Mouse (Mus musculus): ENCODE results near the gene Atl1.
A peak's percentile ranks its signal among the peaks of the same experiment; 100 is the strongest.

Atl1 gene

GRCm38 (mm10) chr12:70015936-70016335, 123.5 kb downstream of the Atl1 start:
- DNase-seq (ENCODE audit: low spot score), result peak; percentile 15

Measured in left cerebral cortex, adult 11 months (tissue).